Mouse (Mus musculus): Measurements from ENCODE around the gene Pygo1.

DNA sequence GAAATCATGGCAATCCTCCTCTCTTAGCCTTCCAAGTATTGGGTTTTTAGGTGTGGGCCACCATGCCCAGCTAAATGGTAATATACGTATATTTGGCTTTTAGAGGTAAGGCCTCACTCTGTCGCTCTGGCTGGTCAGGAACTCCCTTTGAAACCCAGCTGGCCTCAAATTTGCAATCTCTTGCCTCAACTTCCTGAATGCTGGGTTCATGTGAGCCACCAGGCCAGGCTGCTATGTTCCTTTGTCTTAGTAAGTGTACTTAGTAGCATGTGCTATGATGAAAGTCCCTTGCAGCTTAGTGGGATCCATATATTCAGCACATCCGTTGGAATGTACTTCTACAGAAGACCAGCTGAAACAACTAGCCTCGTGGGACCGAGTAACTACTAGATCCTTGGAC lies 49.3 kb downstream of the Pygo1 start:
- TF ChIP-seq CTCF (IDR thresholded peaks at IDR 0.05; ENCODE audit: low read depth): no peak
- no peak for TF ChIP-seq EP300 (IDR thresholded peaks at IDR 0.05; ENCODE audit: low read depth)
